Mouse (Mus musculus): Measurements from ENCODE around the gene Fgf3. TPM values are rescaled to one million over a fixed set of nuclear protein-coding genes. Genes with fewer than 3 reads are reported as not detected.
A peak's percentile ranks its signal among the peaks of the same experiment; 100 is the strongest.
"Not testable (repeated sequence)": the region's sequence is repeated elsewhere in the genome, so short reads cannot be mapped to it uniquely, and the experiment has no call there.

Fgf3 gene
- total and polyA plus RNA-seq, 3 experiments = not detected

GRCm38 (mm10) chr7:144890661-144891060, 52.8 kb downstream of the Fgf3 start:
- H3K9me3 ChIP-seq (replicated peaks; ENCODE audit: low read length); H3K36me3 ChIP-seq (replicated peaks in 1 of 2; ENCODE audit: control insufficient read depth in 1 of 2, insufficient read depth in 1 of 2, low read length in 1 of 2); H3K4me3 ChIP-seq (replicated peaks in 1 of 3; ENCODE audit: low read depth in 2 of 3, low read length in 2 of 3, poor library complexity in 1 of 3); H3K4me2 ChIP-seq (ENCODE audit: insufficient read depth, low read depth, poor library complexity, severe bottlenecking); H3K79me2 ChIP-seq (replicated peaks; ENCODE audit: control insufficient read depth, extremely low read depth, insufficient read depth, poor library complexity, severe bottlenecking); dilution Hi-C loops (cut with MboI; ENCODE audit: extremely low pct_ligation_motif_present, extremely low pct_unique_long_range_greater_than_20kb, low sequenced_read_pairs); H3K4me1 ChIP-seq (ENCODE audit: control insufficient read depth in 1 of 2, insufficient read depth in 2 of 2); H3K9ac ChIP-seq (ENCODE audit: insufficient read depth, low read depth); H3K27ac ChIP-seq (ENCODE audit: insufficient read depth, low read depth); DNase-seq (ENCODE audit: extremely low read depth): not testable (repeated sequence)
- H3K27me3 ChIP-seq (replicated peaks) = peaks cover 80% of the 10 kb centered on the region
- in situ Hi-C loops (cut with MboI; ENCODE audit: low pct_ligation_motif_present, low pct_unique_long_range_greater_than_20kb, low sequenced_read_pairs) = loop anchor here (10.0 kb wide), 2 partner anchors 46 to 306 kb away; partner anchors contain the start of genes Fadd and Fgf4
- peak in 1 of 2 experiments; percentile 16; a peak in 2 of 4 replicates for TF ChIP-seq CTCF (conservative IDR thresholded peaks at IDR 0.05 in 1 of 2, IDR thresholded peaks at IDR 0.05 in 1 of 2; ENCODE audit: low read depth in 2 of 2, low read length in 2 of 2)

- dilution Hi-C loops (cut with MboI; ENCODE audit: extremely low pct_ligation_motif_present, extremely low pct_unique_long_range_greater_than_20kb, low sequenced_read_pairs) = no loop called here
These were observed 54.0 kb downstream of the Fgf3 start for GRCm38 (mm10) chr7:144891863-144892262.

GRCm38 (mm10) chr7:144892322-144892721, 54.4 kb downstream of the Fgf3 start:
- Histone ChIP-seq H3K79me2 (replicated peaks; ENCODE audit: control insufficient read depth, extremely low read depth, insufficient read depth, poor library complexity, severe bottlenecking) (no peaks in the 10 kb centered on the region), H3K27ac (ENCODE audit: insufficient read depth, low read depth) (no peak overlapping the region), H3K9ac (ENCODE audit: insufficient read depth, low read depth) (no peak overlapping the region), H3K4me3 (replicated peaks in 1 of 3; ENCODE audit: low read depth in 2 of 3, low read length in 2 of 3, poor library complexity in 1 of 3) (no peak overlapping the region), H3K27me3 (replicated peaks) (peaks cover 83% of the 10 kb centered on the region), H3K36me3 (replicated peaks in 1 of 2; ENCODE audit: control insufficient read depth in 1 of 2, insufficient read depth in 1 of 2, low read length in 1 of 2) (no peaks in the 10 kb centered on the region), H3K4me1 (ENCODE audit: control insufficient read depth in 1 of 2, insufficient read depth in 2 of 2) (0 out of 4 replicates have a peak, but pooled peaks cover 2 to 5% of the 10 kb centered on the region in 2 experiments), H3K9me3 (replicated peaks; ENCODE audit: low read length) (peaks cover 6% of the 10 kb centered on the region), H3K4me2 (ENCODE audit: insufficient read depth, low read depth, poor library complexity, severe bottlenecking) (no peak overlapping the region)
- no peak for DNase-seq (ENCODE audit: extremely low read depth)
- TF ChIP-seq POLR2A (IDR thresholded peaks at IDR 0.05; ENCODE audit: low read depth, low read length) (no peak), CTCF (conservative IDR thresholded peaks at IDR 0.05 in 1 of 2, IDR thresholded peaks at IDR 0.05 in 1 of 2; ENCODE audit: low read depth in 2 of 2, low read length in 2 of 2) (no peak), HCFC1 (IDR thresholded peaks at IDR 0.05; ENCODE audit: low read depth, low read length) (no peak), SIN3A (IDR thresholded peaks at IDR 0.05; ENCODE audit: low read length) (no peak), CHD1 (IDR thresholded peaks at IDR 0.05; ENCODE audit: low read depth, low read length) (no peak), TBP (conservative IDR thresholded peaks at IDR 0.05; ENCODE audit: low read depth, low read length) (no peak), IRF4 (IDR thresholded peaks at IDR 0.05; ENCODE audit: low read depth, low read length) (no peak), MAZ (IDR thresholded peaks at IDR 0.05; ENCODE audit: low read depth, low read length) (no peak), SMC3 (IDR thresholded peaks at IDR 0.05; ENCODE audit: low read depth, low read length) (no peak), CHD2 (IDR thresholded peaks at IDR 0.05; ENCODE audit: low read length) (no peak), ZNF384 (IDR thresholded peaks at IDR 0.05; ENCODE audit: low read depth, low read length) (no peak), GABPA (IDR thresholded peaks at IDR 0.05; ENCODE audit: insufficient replicate concordance, low read depth, low read length) (no peak), E2F4 (IDR thresholded peaks at IDR 0.05; ENCODE audit: insufficient replicate concordance, low read depth, low read length) (no peak), POLR2AphosphoS2 (IDR thresholded peaks at IDR 0.05; ENCODE audit: low read depth, low read length) (no peak), MYC (IDR thresholded peaks at IDR 0.05; ENCODE audit: low read depth, low read length) (no peak), EP300 (IDR thresholded peaks at IDR 0.05; ENCODE audit: low read length) (no peak), KAT2A (IDR thresholded peaks at IDR 0.05; ENCODE audit: insufficient replicate concordance, low read length) (no peak), UBTF (IDR thresholded peaks at IDR 0.05; ENCODE audit: low read depth, low read length) (no peak)
- dilution Hi-C loops (cut with MboI; ENCODE audit: extremely low pct_ligation_motif_present, extremely low pct_unique_long_range_greater_than_20kb, low sequenced_read_pairs) (no loop called here), in situ Hi-C loops (cut with MboI; ENCODE audit: low pct_ligation_motif_present, low pct_unique_long_range_greater_than_20kb, low sequenced_read_pairs) (loop anchor here (10.0 kb wide), 2 partner anchors 48 to 308 kb away; partner anchors contain the start of genes Fadd and Fgf4)

More at GRCm38 (mm10) chr7:144891863-144892262, 54.0 kb downstream of the Fgf3 start:
- H3K36me3 ChIP-seq (replicated peaks in 1 of 2; ENCODE audit: control insufficient read depth in 1 of 2, insufficient read depth in 1 of 2, low read length in 1 of 2) = no peaks in the 10 kb centered on the region
- H3K4me3 ChIP-seq (replicated peaks in 1 of 3; ENCODE audit: low read depth in 2 of 3, low read length in 2 of 3, poor library complexity in 1 of 3) = no peak overlapping the region
- peaks cover 6% of the 10 kb centered on the region for H3K9me3 ChIP-seq (replicated peaks; ENCODE audit: low read length)
- H3K79me2 ChIP-seq (replicated peaks; ENCODE audit: control insufficient read depth, extremely low read depth, insufficient read depth, poor library complexity, severe bottlenecking) = no peaks in the 10 kb centered on the region
- H3K9ac ChIP-seq (ENCODE audit: insufficient read depth, low read depth) = no peak overlapping the region
- in situ Hi-C loops (cut with MboI; ENCODE audit: low pct_ligation_motif_present, low pct_unique_long_range_greater_than_20kb, low sequenced_read_pairs) = loop anchor here (10.0 kb wide), 2 partner anchors 47 to 307 kb away; partner anchors contain the start of genes Fadd and Fgf4
- 0 out of 4 replicates have a peak, but pooled peaks cover 2 to 5% of the 10 kb centered on the region in 2 experiments for H3K4me1 ChIP-seq (ENCODE audit: control insufficient read depth in 1 of 2, insufficient read depth in 2 of 2)
- peaks cover 83% of the 10 kb centered on the region for H3K27me3 ChIP-seq (replicated peaks)
- TF ChIP-seq ELF1 (IDR thresholded peaks at IDR 0.05; ENCODE audit: low read depth, low read length) (no peak), HCFC1 (IDR thresholded peaks at IDR 0.05; ENCODE audit: low read depth, low read length) (no peak), UBTF (IDR thresholded peaks at IDR 0.05; ENCODE audit: low read depth, low read length) (no peak), ZNF384 (IDR thresholded peaks at IDR 0.05; ENCODE audit: low read depth, low read length) (no peak), MAX (IDR thresholded peaks at IDR 0.05; ENCODE audit: low read length) (no peak), IRF4 (IDR thresholded peaks at IDR 0.05; ENCODE audit: low read depth, low read length) (no peak), BHLHE40 (IDR thresholded peaks at IDR 0.05; ENCODE audit: low read depth, low read length) (no peak), GABPA (IDR thresholded peaks at IDR 0.05; ENCODE audit: insufficient replicate concordance, low read depth, low read length) (no peak), PAX5 (IDR thresholded peaks at IDR 0.05; ENCODE audit: low read length) (no peak), RAD21 (IDR thresholded peaks at IDR 0.05; ENCODE audit: low read depth, low read length) (no peak), ZC3H11A (IDR thresholded peaks at IDR 0.05; ENCODE audit: low read depth, low read length) (no peak), MAZ (IDR thresholded peaks at IDR 0.05; ENCODE audit: low read depth, low read length) (no peak), E2F4 (IDR thresholded peaks at IDR 0.05; ENCODE audit: insufficient replicate concordance, low read depth, low read length) (no peak), MAFK (IDR thresholded peaks at IDR 0.05; ENCODE audit: insufficient replicate concordance, low read length) (no peak), CHD2 (IDR thresholded peaks at IDR 0.05; ENCODE audit: low read length) (no peak), JUND (conservative IDR thresholded peaks at IDR 0.05; ENCODE audit: low read depth, low read length) (no peak), ZKSCAN1 (IDR thresholded peaks at IDR 0.05; ENCODE audit: borderline replicate concordance, low read depth, low read length) (no peak), TCF12 (IDR thresholded peaks at IDR 0.05; ENCODE audit: low read depth, low read length) (no peak), ETS1 (conservative IDR thresholded peaks at IDR 0.05; ENCODE audit: low read depth, low read length) (no peak), CTCF (conservative IDR thresholded peaks at IDR 0.05 in 1 of 2, IDR thresholded peaks at IDR 0.05 in 1 of 2; ENCODE audit: low read depth in 2 of 2, low read length in 2 of 2) (no peak)
- no peak overlapping the region for H3K4me2 ChIP-seq (ENCODE audit: insufficient read depth, low read depth, poor library complexity, severe bottlenecking)
- H3K27ac ChIP-seq (ENCODE audit: insufficient read depth, low read depth) = no peak overlapping the region
- no peak for DNase-seq (ENCODE audit: extremely low read depth)
